Mouse (Mus musculus) adrenal gland, adult 8-10 months (tissue): ENCODE data around the gene Usp49. TPM values are rescaled to one million over a fixed set of nuclear protein-coding genes. Genes with fewer than 3 reads are reported as not detected.
"Not testable (repeated sequence)": the region's sequence is repeated elsewhere in the genome, so short reads cannot be mapped to it uniquely, and the experiment has no call there.

Experiments used
- DNase-seq: peaks from one replicate; pipeline ENCODE4 v3.0.0; 2022
- total RNA-seq, 4 experiments: library from RNA; stranded (reverse); gene quantifications; 2 replicates each; pipeline ENCODE4 v1.2.4; 2022

Gene Usp49
- 10 to 100 TPM in 1 of 4 experiments, 1 to 10 TPM in 3; 4.1 to 11.1 (median 6.8) TPM for total RNA-seq

- DNase-seq, result no peak
Measured at GRCm38 (mm10) chr17:47630678-47631065, at the start of gene Usp49. TSS of gene Usp49 (plus strand) at chr17:47630690.

- peak; percentile 50 for DNase-seq
Measured at GRCm38 (mm10) chr17:47580962-47581361, 49.5 kb upstream of the Usp49 start.

GRCm38 (mm10) chr17:47588517-47588916 is 42.0 kb upstream of the Usp49 start:
- no peak for DNase-seq

- no peak for DNase-seq
Measured at GRCm38 (mm10) chr17:47591073-47591472, 39.4 kb upstream of the Usp49 start.

GRCm38 (mm10) chr17:47593215-47593853 is 37.2 kb upstream of the Usp49 start:
- peak; percentile 90 for DNase-seq

- DNase-seq, result no peak
Measured at GRCm38 (mm10) chr17:47593854-47594182, 36.7 kb upstream of the Usp49 start.

- DNase-seq, result peak; percentile 54
Measured at GRCm38 (mm10) chr17:47594183-47594968, 36.1 kb upstream of the Usp49 start.

GRCm38 (mm10) chr17:47594969-47595247 is 35.6 kb upstream of the Usp49 start:
- DNase-seq, result no peak

GRCm38 (mm10) chr17:47595248-47596161 is 35.0 kb upstream of the Usp49 start:
- peak; percentile 68 for DNase-seq

- DNase-seq, result no peak
Measured at GRCm38 (mm10) chr17:47596162-47596838, 34.2 kb upstream of the Usp49 start.

- DNase-seq, result no peak
Measured at GRCm38 (mm10) chr17:47596839-47597164, 33.7 kb upstream of the Usp49 start.

- DNase-seq, result no peak
Measured at GRCm38 (mm10) chr17:47597261-47597660, 33.2 kb upstream of the Usp49 start.

- DNase-seq, result peak; percentile 50
Measured at GRCm38 (mm10) chr17:47597838-47598579, 32.5 kb upstream of the Usp49 start.

GRCm38 (mm10) chr17:47598580-47599304 is 31.7 kb upstream of the Usp49 start:
- not testable (repeated sequence) for DNase-seq

GRCm38 (mm10) chr17:47599511-47600297 is 30.8 kb upstream of the Usp49 start:
- no peak for DNase-seq

- no peak for DNase-seq
Measured at GRCm38 (mm10) chr17:47600601-47601388, 29.7 kb upstream of the Usp49 start.

- DNase-seq, result no peak
Measured at GRCm38 (mm10) chr17:47601389-47601755, 29.1 kb upstream of the Usp49 start.

GRCm38 (mm10) chr17:47602289-47602688 is 28.2 kb upstream of the Usp49 start:
- no peak for DNase-seq

GRCm38 (mm10) chr17:47606220-47606619 is 24.3 kb upstream of the Usp49 start:
- no peak for DNase-seq

GRCm38 (mm10) chr17:47609182-47609581 is 21.3 kb upstream of the Usp49 start:
- no peak for DNase-seq
